Mouse (Mus musculus): ENCODE measurements around the gene Vps26c. TPM values are rescaled to one million over a fixed set of nuclear protein-coding genes. Genes with fewer than 3 reads are reported as not detected.

The Vps26c gene
- total RNA-seq (2014; rRNA removed) (66.2 and 74.8 TPM in 2 replicates), polyA plus RNA-seq (2015; fragmentation: Nextera tagmentation; extraction: Ambion mirVana) (63.0 and 65.4 TPM in 2 replicates)

- DNase-seq (ENCODE audit: low spot score) = peak; percentile 99
- WGBS = under 1% methylated on average over 86 of the region's 93 CpGs
- H3K4me3 ChIP-seq (ENCODE audit: low read depth, low read length) = peak within 1 kb of the TSS; percentile 79
- peak; percentile 92 for ATAC-seq (ENCODE audit: low FRiP score)
- 0 out of 2 replicates have a peak, but pooled peaks cover 6% of the 10 kb centered on the region for H3K4me1 ChIP-seq (ENCODE audit: insufficient read depth, low read length)
- peak within 1 kb of the TSS; percentile 63 for H3K4me2 ChIP-seq (ENCODE audit: low read depth, low read length, poor library complexity, severe bottlenecking)
- peak within 1 kb of the TSS; percentile 95 for H3K9ac ChIP-seq (replicated peaks; ENCODE audit: low read length, poor library complexity, severe bottlenecking)
- no peaks in the 10 kb centered on the region for H3K9me3 ChIP-seq (ENCODE audit: low read length)
- TF ChIP-seq CTCF (IDR thresholded peaks at IDR 0.05) = no peak; the same call in 1 of the 2 replicates
- no peaks in the 10 kb centered on the region for H3K27me3 ChIP-seq (ENCODE audit: insufficient read depth, low read length)
- no peaks in the 10 kb centered on the region for H3K36me3 ChIP-seq (ENCODE audit: insufficient read depth, low read length)
- H3K27ac ChIP-seq (ENCODE audit: low read depth, low read length) = peak within 1 kb of the TSS; percentile 96
Observed at GRCm38 (mm10) chr16:94526344-94527151, at the start of gene Vps26c. Gene Vps26c, minus strand, starts transcription at chr16:94526830.

- ATAC-seq (ENCODE audit: low FRiP score) (no peak), DNase-seq (ENCODE audit: low spot score) (no peak)
- H3K4me1 ChIP-seq (ENCODE audit: insufficient read depth, low read length) = peaks cover 15% of the 10 kb centered on the region; the same call in 1 of the 2 replicates
- H3K9ac ChIP-seq (replicated peaks; ENCODE audit: low read length, poor library complexity, severe bottlenecking) = no peak overlapping the region
- H3K9me3 ChIP-seq (ENCODE audit: low read length) = no peaks in the 10 kb centered on the region
- H3K36me3 ChIP-seq (ENCODE audit: insufficient read depth, low read length) = no peaks in the 10 kb centered on the region
- H3K27ac ChIP-seq (ENCODE audit: low read depth, low read length) = no peak overlapping the region
- no peaks in the 10 kb centered on the region for H3K27me3 ChIP-seq (ENCODE audit: insufficient read depth, low read length)
- WGBS = 84% methylated on average over 5 of the region's 5 CpGs
- TF ChIP-seq CTCF (IDR thresholded peaks at IDR 0.05) = no peak
- H3K4me2 ChIP-seq (ENCODE audit: low read depth, low read length, poor library complexity, severe bottlenecking) = no peak overlapping the region
- no peak overlapping the region for H3K4me3 ChIP-seq (ENCODE audit: low read depth, low read length)
Observed at GRCm38 (mm10) chr16:94575757-94576156, 49.1 kb upstream of the Vps26c start.

GRCm38 (mm10) chr16:94574718-94575094, 48.1 kb upstream of the Vps26c start:
- no peak for TF ChIP-seq CTCF (IDR thresholded peaks at IDR 0.05)
- ATAC-seq (ENCODE audit: low FRiP score) = no peak
- no peaks in the 10 kb centered on the region for H3K9me3 ChIP-seq (ENCODE audit: low read length)
- H3K9ac ChIP-seq (replicated peaks; ENCODE audit: low read length, poor library complexity, severe bottlenecking) = no peak overlapping the region
- peaks cover 15% of the 10 kb centered on the region; the same call in 1 of the 2 replicates for H3K4me1 ChIP-seq (ENCODE audit: insufficient read depth, low read length)
- no peak for DNase-seq (ENCODE audit: low spot score)
- no peak overlapping the region for H3K4me3 ChIP-seq (ENCODE audit: low read depth, low read length)
- H3K36me3 ChIP-seq (ENCODE audit: insufficient read depth, low read length) = no peaks in the 10 kb centered on the region
- H3K27ac ChIP-seq (ENCODE audit: low read depth, low read length) = no peak overlapping the region
- no peaks in the 10 kb centered on the region for H3K27me3 ChIP-seq (ENCODE audit: insufficient read depth, low read length)
- no peak overlapping the region for H3K4me2 ChIP-seq (ENCODE audit: low read depth, low read length, poor library complexity, severe bottlenecking)

- DNase-seq (ENCODE audit: low spot score) (no peak), ATAC-seq (ENCODE audit: low FRiP score) (no peak)
- peaks cover 15% of the 10 kb centered on the region; the same call in 1 of the 2 replicates for H3K4me1 ChIP-seq (ENCODE audit: insufficient read depth, low read length)
- no peaks in the 10 kb centered on the region for H3K9me3 ChIP-seq (ENCODE audit: low read length)
- TF ChIP-seq CTCF (IDR thresholded peaks at IDR 0.05) = no peak
- H3K27me3 ChIP-seq (ENCODE audit: insufficient read depth, low read length) = no peaks in the 10 kb centered on the region
- H3K4me3 ChIP-seq (ENCODE audit: low read depth, low read length) = no peak overlapping the region
- no peaks in the 10 kb centered on the region for H3K36me3 ChIP-seq (ENCODE audit: insufficient read depth, low read length)
- H3K27ac ChIP-seq (ENCODE audit: low read depth, low read length) = no peak overlapping the region
- 80% methylated on average over 3 of the region's 3 CpGs for WGBS
- no peak overlapping the region for H3K4me2 ChIP-seq (ENCODE audit: low read depth, low read length, poor library complexity, severe bottlenecking)
- no peak overlapping the region for H3K9ac ChIP-seq (replicated peaks; ENCODE audit: low read length, poor library complexity, severe bottlenecking)
Observed at GRCm38 (mm10) chr16:94574025-94574717, 47.5 kb upstream of the Vps26c start.

GRCm38 (mm10) chr16:94572422-94572821, 45.8 kb upstream of the Vps26c start:
- H3K4me2 ChIP-seq (ENCODE audit: low read depth, low read length, poor library complexity, severe bottlenecking) = peak overlapping the region; percentile 29
- peak overlapping the region; percentile 17; the same call in 1 of the 2 replicates for H3K4me3 ChIP-seq (ENCODE audit: low read depth, low read length)
- no peaks in the 10 kb centered on the region for H3K36me3 ChIP-seq (ENCODE audit: insufficient read depth, low read length)
- no peak overlapping the region for H3K27ac ChIP-seq (ENCODE audit: low read depth, low read length)
- no peak overlapping the region for H3K9ac ChIP-seq (replicated peaks; ENCODE audit: low read length, poor library complexity, severe bottlenecking)
- no peak for TF ChIP-seq CTCF (IDR thresholded peaks at IDR 0.05)
- no peaks in the 10 kb centered on the region for H3K9me3 ChIP-seq (ENCODE audit: low read length)
- H3K27me3 ChIP-seq (ENCODE audit: insufficient read depth, low read length) = no peaks in the 10 kb centered on the region
- WGBS = 30% methylated on average over 2 of the region's 2 CpGs
- peaks cover 15% of the 10 kb centered on the region; the same call in 1 of the 2 replicates for H3K4me1 ChIP-seq (ENCODE audit: insufficient read depth, low read length)
- DNase-seq (ENCODE audit: low spot score) (no peak), ATAC-seq (ENCODE audit: low FRiP score) (no peak)
